Mouse (Mus musculus) spleen, adult 2 months (tissue): ENCODE measurements around the gene Abca7.

ENCODE experiments used
- CTCF ChIP-seq: fragments of 200-500 bp; IDR thresholded peaks from 2 replicates; pipeline ENCODE4 v1.5.1; 2011; ENCODE audit warnings: mild to moderate bottlenecking, inconsistent platforms; ENCODE audit not compliant: insufficient read depth, insufficient read length, insufficient replicate concordance; ENCODE audit errors: extremely low read depth
- POLR2A ChIP-seq: fragments of 200-500 bp; IDR thresholded peaks from 2 replicates; pipeline ENCODE4 v1.6.1; 2011; ENCODE audit warnings: low read depth, low read length, inconsistent platforms

GRCm38 (mm10) chr10:80063877-80064650, 67.8 kb downstream of the Abca7 start:
- TF ChIP-seq CTCF = peak; percentile 17; the same call in 1 of the 2 replicates
- TF ChIP-seq POLR2A = no peak
